Mouse (Mus musculus): ENCODE measurements at regions not wholly inside any gene's neighbourhood (a gene's known extent, or its start where the extent isn't known, plus 50 kb on each side); places are given as distances from the start of the nearest gene placed in this dataset.

- H3K4me1 ChIP-seq (replicated peaks; ENCODE audit: control insufficient read depth, insufficient read depth), result no peaks in the 10 kb centered on the region
- no peak overlapping the region for H3K9ac ChIP-seq (ENCODE audit: low read length)
- no peaks in the 10 kb centered on the region for H3K9me3 ChIP-seq (ENCODE audit: control insufficient read depth, low read length)
- H3K4me2 ChIP-seq (replicated peaks; ENCODE audit: low read depth), result no peak overlapping the region
- no peak overlapping the region for H3K27ac ChIP-seq (replicated peaks)
- DNase-seq (ENCODE audit: low spot score), result no peak
- no peaks in the 10 kb centered on the region for H3K36me3 ChIP-seq (ENCODE audit: control insufficient read depth, insufficient read depth, low read length)
- WGBS, result 83% methylated on average over 3 of the region's 3 CpGs
- H3K4me3 ChIP-seq (ENCODE audit: low read depth, low read length), result no peak overlapping the region
- TF ChIP-seq EP300 (optimal IDR thresholded peaks at IDR 0.05), result no peak
- no peak for TF ChIP-seq CTCF (IDR thresholded peaks at IDR 0.05; ENCODE audit: low read depth)
- no peaks in the 10 kb centered on the region for H3K27me3 ChIP-seq (ENCODE audit: control insufficient read depth, insufficient read depth, low read length)
- no peak for ATAC-seq (ENCODE audit: low FRiP score, low TSS enrichment)
Observed at GRCm38 (mm10) chr2:139044684-139045083, 449.0 kb upstream of the Sptlc3 start.

DNA sequence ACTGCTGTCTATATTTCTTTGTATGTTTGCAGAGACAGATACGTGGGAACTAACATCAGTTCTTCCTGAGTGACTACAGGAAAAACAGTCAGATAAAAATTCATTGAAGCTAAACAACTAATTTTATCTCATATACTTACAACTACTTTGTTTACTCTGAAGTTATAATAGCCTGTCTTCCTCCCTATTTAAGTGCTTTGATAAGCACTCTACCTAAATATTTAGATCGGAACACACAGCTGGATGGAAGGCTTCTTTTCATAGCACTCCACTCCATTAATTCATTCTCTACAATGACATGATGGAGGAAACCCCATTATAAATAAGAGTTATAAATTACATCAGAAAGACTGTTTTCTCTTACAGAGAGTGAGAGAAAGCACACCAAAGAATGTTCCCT, 438.5 kb upstream of the Sptlc3 start:
- no peaks in the 10 kb centered on the region for H3K9me3 ChIP-seq (ENCODE audit: control insufficient read depth, low read length)
- H3K27ac ChIP-seq (replicated peaks), result no peak overlapping the region
- DNase-seq (ENCODE audit: low spot score) (no peak), ATAC-seq (ENCODE audit: low FRiP score, low TSS enrichment) (no peak)
- WGBS, result 42% methylated on average over 2 of the region's 2 CpGs
- H3K4me2 ChIP-seq (replicated peaks; ENCODE audit: low read depth), result no peak overlapping the region
- H3K27me3 ChIP-seq (ENCODE audit: control insufficient read depth, insufficient read depth, low read length), result no peaks in the 10 kb centered on the region
- no peaks in the 10 kb centered on the region for H3K36me3 ChIP-seq (ENCODE audit: control insufficient read depth, insufficient read depth, low read length)
- no peaks in the 10 kb centered on the region for H3K4me1 ChIP-seq (replicated peaks; ENCODE audit: control insufficient read depth, insufficient read depth)
- H3K9ac ChIP-seq (ENCODE audit: low read length), result no peak overlapping the region
- TF ChIP-seq EP300 (optimal IDR thresholded peaks at IDR 0.05), result no peak
- no peak for TF ChIP-seq CTCF (IDR thresholded peaks at IDR 0.05; ENCODE audit: low read depth)
- H3K4me3 ChIP-seq (ENCODE audit: low read depth, low read length), result no peak overlapping the region

GRCm38 (mm10) chr2:139069276-139069961, 424.3 kb upstream of the Sptlc3 start:
- no peaks in the 10 kb centered on the region for H3K4me1 ChIP-seq (replicated peaks; ENCODE audit: control insufficient read depth, insufficient read depth)
- no peak overlapping the region for H3K4me3 ChIP-seq (ENCODE audit: low read depth, low read length)
- no peak overlapping the region for H3K4me2 ChIP-seq (replicated peaks; ENCODE audit: low read depth)
- ATAC-seq (ENCODE audit: low FRiP score, low TSS enrichment) (no peak), DNase-seq (ENCODE audit: low spot score) (no peak)
- no peaks in the 10 kb centered on the region for H3K9me3 ChIP-seq (ENCODE audit: control insufficient read depth, low read length)
- no peaks in the 10 kb centered on the region for H3K36me3 ChIP-seq (ENCODE audit: control insufficient read depth, insufficient read depth, low read length)
- no peak overlapping the region for H3K9ac ChIP-seq (ENCODE audit: low read length)
- H3K27ac ChIP-seq (replicated peaks), result no peak overlapping the region
- WGBS, result 83% methylated on average over 6 of the region's 6 CpGs
- no peaks in the 10 kb centered on the region for H3K27me3 ChIP-seq (ENCODE audit: control insufficient read depth, insufficient read depth, low read length)
- TF ChIP-seq EP300 (optimal IDR thresholded peaks at IDR 0.05) (no peak), CTCF (IDR thresholded peaks at IDR 0.05; ENCODE audit: low read depth) (no peak)

DNA sequence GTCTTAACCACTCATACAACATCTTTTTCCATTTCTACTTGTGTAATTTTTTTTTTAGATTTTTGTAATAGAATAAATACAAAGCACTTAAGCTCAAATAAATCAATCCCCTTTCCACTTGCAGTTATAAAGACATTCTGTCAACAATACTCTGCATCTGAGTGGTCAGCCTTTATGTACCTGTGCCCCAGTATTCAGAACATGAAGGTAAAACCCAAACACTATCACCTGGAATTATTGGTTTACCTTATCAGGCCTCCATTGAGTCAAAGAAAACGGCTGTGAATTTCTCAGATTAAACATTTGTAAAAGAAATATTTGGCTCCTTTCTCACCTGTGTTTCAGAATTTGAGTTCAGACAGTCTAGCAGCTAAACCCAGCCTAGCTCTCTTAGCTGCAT, 422.0 kb upstream of the Sptlc3 start:
- WGBS, result 28% methylated on average over 1 of the region's 1 CpGs
- TF ChIP-seq EP300 (optimal IDR thresholded peaks at IDR 0.05) (no peak), CTCF (IDR thresholded peaks at IDR 0.05; ENCODE audit: low read depth) (no peak)
- no peaks in the 10 kb centered on the region for H3K36me3 ChIP-seq (ENCODE audit: control insufficient read depth, insufficient read depth, low read length)
- ATAC-seq (ENCODE audit: low FRiP score, low TSS enrichment) (peak; percentile 73; the same call in 1 of the 2 replicates), DNase-seq (ENCODE audit: low spot score) (no peak)
- H3K4me3 ChIP-seq (ENCODE audit: low read depth, low read length), result no peak overlapping the region
- H3K27me3 ChIP-seq (ENCODE audit: control insufficient read depth, insufficient read depth, low read length), result no peaks in the 10 kb centered on the region
- H3K4me2 ChIP-seq (replicated peaks; ENCODE audit: low read depth), result no peak overlapping the region
- H3K9me3 ChIP-seq (ENCODE audit: control insufficient read depth, low read length), result no peaks in the 10 kb centered on the region
- H3K27ac ChIP-seq (replicated peaks), result no peak overlapping the region
- H3K9ac ChIP-seq (ENCODE audit: low read length), result no peak overlapping the region
- H3K4me1 ChIP-seq (replicated peaks; ENCODE audit: control insufficient read depth, insufficient read depth), result no peaks in the 10 kb centered on the region

GRCm38 (mm10) chr2:139093487-139094066, 400.1 kb upstream of the Sptlc3 start:
- Histone ChIP-seq H3K4me3 (ENCODE audit: low read depth, low read length) (no peak overlapping the region), H3K36me3 (ENCODE audit: control insufficient read depth, insufficient read depth, low read length) (no peaks in the 10 kb centered on the region), H3K27ac (replicated peaks) (no peak overlapping the region), H3K27me3 (ENCODE audit: control insufficient read depth, insufficient read depth, low read length) (no peaks in the 10 kb centered on the region), H3K4me1 (replicated peaks; ENCODE audit: control insufficient read depth, insufficient read depth) (no peaks in the 10 kb centered on the region), H3K4me2 (replicated peaks; ENCODE audit: low read depth) (no peak overlapping the region), H3K9ac (ENCODE audit: low read length) (no peak overlapping the region), H3K9me3 (ENCODE audit: control insufficient read depth, low read length) (no peaks in the 10 kb centered on the region)
- DNase-seq (ENCODE audit: low spot score) (no peak), ATAC-seq (ENCODE audit: low FRiP score, low TSS enrichment) (no peak)
- TF ChIP-seq CTCF (IDR thresholded peaks at IDR 0.05; ENCODE audit: low read depth) (no peak), EP300 (optimal IDR thresholded peaks at IDR 0.05) (no peak)
- 60% methylated on average over 6 of the region's 6 CpGs for WGBS

DNA sequence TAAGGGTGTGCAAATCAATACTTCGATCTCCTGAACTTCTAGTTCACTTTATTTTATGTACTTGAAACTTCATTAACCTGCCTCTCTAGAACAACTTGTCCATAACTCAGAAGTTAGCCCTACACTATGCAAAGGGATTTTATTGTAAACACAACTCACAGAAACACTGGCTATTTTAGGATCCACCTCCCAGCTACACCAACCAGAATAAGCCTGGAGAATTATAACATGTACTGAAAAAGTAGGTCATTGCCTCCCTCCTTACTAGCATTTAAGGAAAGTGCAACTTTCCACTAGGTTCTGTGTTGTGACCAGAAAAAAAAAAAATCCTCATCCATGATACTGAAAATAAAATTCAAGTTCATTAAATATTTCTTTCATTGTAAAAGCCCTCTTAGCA, 382.0 kb upstream of the Sptlc3 start:
- H3K27me3 ChIP-seq (ENCODE audit: control insufficient read depth, insufficient read depth, low read length), result no peaks in the 10 kb centered on the region

More for the DNA sequence above, 382.0 kb upstream of the Sptlc3 start:
- Histone ChIP-seq H3K9ac (ENCODE audit: low read length) (no peak overlapping the region), H3K36me3 (ENCODE audit: control insufficient read depth, insufficient read depth, low read length) (no peaks in the 10 kb centered on the region), H3K9me3 (ENCODE audit: control insufficient read depth, low read length) (no peaks in the 10 kb centered on the region), H3K4me3 (ENCODE audit: low read depth, low read length) (no peak overlapping the region), H3K4me1 (replicated peaks; ENCODE audit: control insufficient read depth, insufficient read depth) (no peaks in the 10 kb centered on the region), H3K27ac (replicated peaks) (no peak overlapping the region), H3K4me2 (replicated peaks; ENCODE audit: low read depth) (no peak overlapping the region)
- DNase-seq (ENCODE audit: low spot score) (no peak), ATAC-seq (ENCODE audit: low FRiP score, low TSS enrichment) (no peak)
- TF ChIP-seq CTCF (IDR thresholded peaks at IDR 0.05; ENCODE audit: low read depth) (no peak), EP300 (optimal IDR thresholded peaks at IDR 0.05) (no peak)
- WGBS, result 73% methylated on average over 1 of the region's 1 CpGs

Measured in stomach, postnatal 0 days (tissue).